Mouse (Mus musculus) forebrain, embryonic 13.5 days (tissue): ENCODE data around the gene 9430038I01Rik. TPM values are rescaled to one million over a fixed set of nuclear protein-coding genes. Genes with fewer than 3 reads are reported as not detected.

Experiments
- ATAC-seq: fragments of 200-750 bp; cut with Nextera tagmentation; 2 replicates; pipeline ENCODE4 v1.8.0; 2017
- H3K27ac ChIP-seq: fragments of 300-500 bp; sonication (generic); 2 replicates; pipeline ENCODE4 v1.5.1; 2015; ENCODE audit warnings: inconsistent platforms, mild to moderate bottlenecking, moderate library complexity
- H3K27me3 ChIP-seq: fragments of 300-500 bp; sonication (generic); 2 replicates; pipeline ENCODE4 v1.6.1; 2015; ENCODE audit warnings: mild to moderate bottlenecking, inconsistent platforms
- H3K36me3 ChIP-seq: fragments of 300-500 bp; sonication (generic); 2 replicates; pipeline ENCODE4 v1.6.1; 2015; ENCODE audit warnings: mild to moderate bottlenecking, inconsistent platforms; ENCODE audit not compliant: poor library complexity, severe bottlenecking
- H3K4me1 ChIP-seq: fragments of 300-500 bp; sonication (generic); 2 replicates; pipeline ENCODE4 v1.6.1; 2015; ENCODE audit warnings: inconsistent platforms
- H3K4me2 ChIP-seq: fragments of 300-500 bp; sonication (generic); 2 replicates; pipeline ENCODE4 v1.6.1; 2015; ENCODE audit warnings: inconsistent platforms, mild to moderate bottlenecking, moderate library complexity
- H3K4me3 ChIP-seq: fragments of 300-500 bp; sonication (generic); 2 replicates; pipeline ENCODE4 v1.5.1; 2015; ENCODE audit warnings: mild to moderate bottlenecking, inconsistent platforms
- H3K9ac ChIP-seq: fragments of 300-500 bp; sonication (generic); 2 replicates; pipeline ENCODE4 v1.6.1; 2015; ENCODE audit warnings: mild to moderate bottlenecking, inconsistent platforms
- H3K9me3 ChIP-seq: fragments of 300-500 bp; sonication (generic); replicated peaks from 2 replicates; pipeline ENCODE4 v1.6.1; 2016; ENCODE audit warnings: inconsistent platforms
- WGBS: fragments of 180-500 bp; shearing (Covaris S2); methylation state at CpG from one replicate; pipeline ENCODE4 v1.1.7; 2015; 5-methylcytosine and 5-hydroxymethylcytosine counted together
- polyA plus RNA-seq: library from polyadenylated mRNA; unstranded; fragments of >200 nt; fragmentation: Nextera tagmentation; extraction: Ambion mirVana; gene quantifications from 2 replicates; pipeline ENCODE4 v1.2.1, GENCODE M21; 2015

The 9430038I01Rik gene
- polyA plus RNA-seq, 1 experiment from 2014 or later, result 12.8 TPM

GRCm38 (mm10) chr7:137414710-137415109, 4.1 kb upstream of the 9430038I01Rik start:
- H3K9me3 ChIP-seq, result no peaks in the 10 kb centered on the region
- H3K4me2 ChIP-seq, result no peak overlapping the region
- WGBS, result 87% methylated on average over 8 of the region's 8 CpGs
- H3K27me3 ChIP-seq, result no peaks in the 10 kb centered on the region
- H3K4me3 ChIP-seq, result no peak overlapping the region
- peaks cover 5% of the 10 kb centered on the region for H3K4me1 ChIP-seq
- no peak for ATAC-seq
- no peaks in the 10 kb centered on the region for H3K36me3 ChIP-seq
- H3K27ac ChIP-seq, result no peak overlapping the region
- no peak overlapping the region for H3K9ac ChIP-seq

DNA sequence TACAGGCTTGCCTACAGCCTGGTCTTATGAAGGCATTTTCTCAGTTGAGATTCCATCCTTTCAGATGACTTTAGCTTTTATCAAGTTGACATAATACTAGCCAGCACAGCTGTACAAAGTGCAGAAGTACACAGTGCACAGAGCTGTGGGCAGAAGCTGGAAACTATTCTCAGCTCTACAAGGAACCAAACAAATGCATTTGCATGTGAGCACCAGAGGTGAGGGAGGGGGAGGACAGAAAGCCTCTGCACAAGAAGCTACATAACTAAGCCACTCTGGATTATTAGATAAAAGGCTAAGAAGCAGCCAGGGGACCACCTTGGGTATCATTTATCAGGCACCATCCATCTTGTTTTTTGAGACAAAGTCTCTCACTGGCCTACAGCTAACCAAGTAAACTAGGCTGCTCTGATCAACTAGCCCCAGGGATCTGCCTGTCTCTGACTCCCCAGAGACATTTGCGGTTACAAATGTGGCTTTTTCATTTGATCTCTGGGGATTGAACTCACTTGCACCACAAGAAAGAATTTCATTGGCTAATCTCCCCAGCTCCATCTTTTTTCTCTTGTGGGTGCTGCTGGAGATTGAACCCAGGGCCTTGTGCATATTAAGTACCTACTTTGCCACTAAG, 3.0 kb downstream of the 9430038I01Rik start:
- Histone ChIP-seq H3K27me3 (no peaks in the 10 kb centered on the region), H3K9ac (no peak overlapping the region), H3K36me3 (no peaks in the 10 kb centered on the region), H3K4me1 (peaks cover 7% of the 10 kb centered on the region), H3K4me3 (no peak overlapping the region), H3K4me2 (no peak overlapping the region), H3K9me3 (no peaks in the 10 kb centered on the region), H3K27ac (no peak overlapping the region)
- WGBS, result 92% methylated on average over 1 of the region's 1 CpGs
- ATAC-seq, result no peak

DNA sequence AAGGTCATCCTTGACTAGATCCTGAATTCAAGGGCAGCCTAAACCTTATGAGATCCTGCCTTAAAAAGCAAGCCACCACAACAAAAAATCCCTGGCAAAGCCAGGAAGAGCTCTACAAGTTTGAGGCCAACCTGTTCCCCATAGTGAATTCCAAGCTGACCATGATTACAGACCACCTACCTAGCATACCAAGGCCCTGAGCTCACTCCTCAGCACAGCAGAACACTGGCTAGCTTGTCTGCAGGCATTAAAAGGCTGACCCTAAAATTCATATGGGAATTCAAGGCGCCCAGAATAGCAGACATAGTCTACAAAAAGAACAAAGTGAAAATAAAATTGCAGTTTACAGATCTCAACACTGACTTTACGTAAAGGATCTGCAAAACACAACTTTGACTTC, 6.4 kb downstream of the 9430038I01Rik start:
- no peaks in the 10 kb centered on the region for H3K4me1 ChIP-seq
- WGBS, result 86% methylated on average over 2 of the region's 2 CpGs
- H3K9me3 ChIP-seq, result no peaks in the 10 kb centered on the region
- H3K4me3 ChIP-seq, result no peak overlapping the region
- no peaks in the 10 kb centered on the region for H3K36me3 ChIP-seq
- H3K27ac ChIP-seq, result no peak overlapping the region
- no peak for ATAC-seq
- H3K4me2 ChIP-seq, result no peak overlapping the region
- no peaks in the 10 kb centered on the region for H3K27me3 ChIP-seq
- no peak overlapping the region for H3K9ac ChIP-seq

DNA sequence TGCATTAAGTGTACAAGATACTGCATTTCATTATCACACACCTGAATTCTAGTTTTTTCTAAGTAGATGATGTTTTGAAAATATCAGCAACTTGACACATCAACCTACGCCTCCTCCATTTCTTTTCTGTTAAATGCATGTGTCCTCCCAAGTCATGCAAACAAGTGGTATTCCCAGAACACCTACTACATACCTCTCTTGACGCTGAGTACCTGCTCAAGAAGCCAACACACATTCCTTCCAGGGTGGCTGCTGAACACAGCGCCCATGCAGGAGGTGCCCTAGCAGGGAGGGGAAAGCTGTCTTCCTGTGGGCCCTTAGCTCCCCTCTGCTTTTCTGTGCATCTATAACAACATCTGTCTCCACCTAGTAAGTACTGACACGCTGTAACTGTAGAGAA, 11.6 kb downstream of the 9430038I01Rik start:
- Histone ChIP-seq H3K4me3 (no peak overlapping the region), H3K9me3 (no peaks in the 10 kb centered on the region), H3K9ac (no peak overlapping the region), H3K36me3 (no peaks in the 10 kb centered on the region), H3K27me3 (no peaks in the 10 kb centered on the region), H3K4me2 (no peak overlapping the region), H3K27ac (no peak overlapping the region), H3K4me1 (no peaks in the 10 kb centered on the region)
- ATAC-seq, result no peak
- 94% methylated on average over 4 of the region's 4 CpGs for WGBS

DNA sequence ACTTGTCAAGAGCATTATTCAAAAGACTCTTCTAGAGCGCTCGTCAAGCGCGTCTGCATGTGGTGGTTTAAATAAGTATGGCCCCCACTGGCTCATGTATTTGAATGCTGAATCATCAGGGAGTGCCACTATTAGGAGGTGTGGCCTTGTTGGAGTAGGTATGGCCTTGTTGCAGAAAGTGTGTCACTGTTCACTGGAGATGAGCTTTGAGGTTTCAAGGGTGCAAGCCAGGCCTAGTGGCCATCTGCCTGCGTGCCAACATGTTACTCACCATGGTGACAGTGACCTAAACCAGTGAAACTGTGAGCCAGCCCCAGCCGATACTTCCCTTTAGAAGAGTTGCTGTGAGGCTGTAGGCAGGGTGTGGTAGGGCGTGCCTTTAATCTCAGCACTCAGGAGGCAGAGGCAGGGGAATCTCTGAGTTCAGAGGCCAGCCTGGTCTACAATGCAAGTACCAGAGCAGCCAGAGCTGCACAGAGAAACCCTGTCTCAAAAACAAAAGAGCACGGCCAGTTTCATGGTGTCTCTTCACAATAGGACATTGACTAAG, 13.1 kb downstream of the 9430038I01Rik start:
- Histone ChIP-seq H3K4me3 (no peak overlapping the region), H3K27me3 (no peaks in the 10 kb centered on the region), H3K4me2 (no peak overlapping the region), H3K9me3 (no peaks in the 10 kb centered on the region), H3K36me3 (no peaks in the 10 kb centered on the region), H3K9ac (no peak overlapping the region), H3K4me1 (no peaks in the 10 kb centered on the region), H3K27ac (no peak overlapping the region)
- 88% methylated on average over 8 of the region's 8 CpGs for WGBS
- no peak for ATAC-seq

- Histone ChIP-seq H3K27me3 (no peaks in the 10 kb centered on the region), H3K4me3 (no peak overlapping the region), H3K36me3 (no peaks in the 10 kb centered on the region), H3K4me1 (no peaks in the 10 kb centered on the region), H3K4me2 (no peak overlapping the region), H3K9me3 (no peaks in the 10 kb centered on the region), H3K27ac (no peak overlapping the region), H3K9ac (no peak overlapping the region)
- no peak for ATAC-seq
- 87% methylated on average over 4 of the region's 4 CpGs for WGBS
These were observed 15.1 kb downstream of the 9430038I01Rik start for GRCm38 (mm10) chr7:137395421-137395820.

GRCm38 (mm10) chr7:137387863-137388262, 22.7 kb downstream of the 9430038I01Rik start:
- H3K36me3 ChIP-seq, result no peaks in the 10 kb centered on the region
- H3K9me3 ChIP-seq, result no peaks in the 10 kb centered on the region
- H3K27ac ChIP-seq, result no peak overlapping the region
- H3K4me1 ChIP-seq, result no peaks in the 10 kb centered on the region
- H3K4me3 ChIP-seq, result no peak overlapping the region
- H3K4me2 ChIP-seq, result no peak overlapping the region
- 89% methylated on average over 5 of the region's 5 CpGs for WGBS
- no peak for ATAC-seq
- H3K27me3 ChIP-seq, result no peaks in the 10 kb centered on the region
- no peak overlapping the region for H3K9ac ChIP-seq

DNA sequence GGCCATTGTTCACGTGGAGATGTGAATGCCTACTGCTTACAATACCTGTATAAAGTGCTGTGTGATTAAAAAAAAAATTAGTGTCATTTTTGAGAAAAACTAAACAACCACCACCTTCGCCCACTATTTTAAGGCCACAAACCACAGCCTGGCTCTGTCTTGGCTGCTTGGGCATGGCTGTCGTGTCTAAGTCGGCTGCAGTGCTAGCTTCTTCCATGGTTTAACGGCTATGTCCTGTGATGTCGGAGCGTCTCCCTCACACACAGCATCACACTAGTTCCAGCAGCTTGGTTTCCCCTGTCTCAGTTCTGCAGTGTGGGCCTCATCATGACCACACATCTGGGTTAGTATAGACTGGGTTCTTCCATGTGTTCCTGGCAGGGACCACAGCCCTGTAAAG, 35.6 kb downstream of the 9430038I01Rik start:
- Histone ChIP-seq H3K9ac (no peak overlapping the region), H3K27me3 (no peaks in the 10 kb centered on the region), H3K4me3 (no peak overlapping the region), H3K4me2 (no peak overlapping the region), H3K4me1 (no peaks in the 10 kb centered on the region), H3K36me3 (no peaks in the 10 kb centered on the region), H3K9me3 (no peaks in the 10 kb centered on the region), H3K27ac (no peak overlapping the region)
- WGBS, result 98% methylated on average over 7 of the region's 7 CpGs
- no peak for ATAC-seq

DNA sequence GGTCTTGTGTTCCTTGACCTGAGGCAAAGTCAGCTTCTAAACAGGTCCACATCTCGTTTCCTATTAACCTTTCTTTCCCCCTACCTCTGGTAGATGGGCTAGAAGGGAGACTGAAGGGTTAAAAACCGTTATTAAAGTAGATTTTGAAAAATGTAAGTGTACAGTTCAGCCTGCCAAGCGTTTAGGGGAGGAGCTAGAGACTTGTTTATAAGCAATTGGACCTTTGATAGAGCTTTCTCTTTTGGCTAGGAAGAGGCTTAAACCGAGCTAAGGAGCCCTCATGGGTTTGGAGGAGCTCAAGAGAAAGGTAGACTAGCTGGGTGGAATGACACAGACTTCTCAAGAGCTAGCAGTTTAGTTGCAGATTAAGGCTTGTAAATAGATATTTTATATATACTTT, 38.8 kb downstream of the 9430038I01Rik start:
- H3K4me2 ChIP-seq, result no peak overlapping the region
- ATAC-seq, result no peak
- H3K27me3 ChIP-seq, result no peaks in the 10 kb centered on the region
- 70% methylated on average over 4 of the region's 4 CpGs for WGBS
- no peaks in the 10 kb centered on the region for H3K9me3 ChIP-seq
- H3K4me1 ChIP-seq, result no peaks in the 10 kb centered on the region
- H3K9ac ChIP-seq, result no peak overlapping the region
- H3K36me3 ChIP-seq, result no peaks in the 10 kb centered on the region
- H3K27ac ChIP-seq, result no peak overlapping the region
- H3K4me3 ChIP-seq, result no peak overlapping the region

DNA sequence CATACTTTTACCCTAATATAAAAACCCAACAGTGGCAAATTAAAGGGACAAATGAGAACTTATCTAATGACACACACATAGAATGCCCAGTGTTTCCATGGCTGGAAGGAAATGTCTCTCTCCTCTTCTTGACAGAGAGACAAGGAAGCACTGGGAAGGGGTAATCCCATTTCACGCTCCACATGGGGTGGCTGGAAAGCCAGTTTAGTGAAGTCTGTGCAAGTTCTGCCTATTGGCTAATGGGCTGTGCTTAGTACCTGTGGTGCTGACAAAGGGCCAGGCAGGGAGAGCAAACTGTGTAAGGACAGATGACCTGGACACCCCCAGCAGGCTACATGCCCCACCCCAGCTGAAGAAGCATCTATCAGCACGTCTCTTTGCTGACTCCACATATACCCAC, 40.4 kb downstream of the 9430038I01Rik start:
- H3K4me3 ChIP-seq, result no peak overlapping the region
- no peaks in the 10 kb centered on the region for H3K36me3 ChIP-seq
- ATAC-seq, result no peak
- H3K27me3 ChIP-seq, result no peaks in the 10 kb centered on the region
- H3K27ac ChIP-seq, result no peak overlapping the region
- H3K4me1 ChIP-seq, result no peaks in the 10 kb centered on the region
- H3K4me2 ChIP-seq, result no peak overlapping the region
- no peaks in the 10 kb centered on the region for H3K9me3 ChIP-seq
- WGBS, result 15% methylated on average over 2 of the region's 2 CpGs
- H3K9ac ChIP-seq, result no peak overlapping the region

GRCm38 (mm10) chr7:137366736-137367135, 43.8 kb downstream of the 9430038I01Rik start:
- WGBS, result 79% methylated on average over 4 of the region's 4 CpGs
- ATAC-seq, result no peak

DNA sequence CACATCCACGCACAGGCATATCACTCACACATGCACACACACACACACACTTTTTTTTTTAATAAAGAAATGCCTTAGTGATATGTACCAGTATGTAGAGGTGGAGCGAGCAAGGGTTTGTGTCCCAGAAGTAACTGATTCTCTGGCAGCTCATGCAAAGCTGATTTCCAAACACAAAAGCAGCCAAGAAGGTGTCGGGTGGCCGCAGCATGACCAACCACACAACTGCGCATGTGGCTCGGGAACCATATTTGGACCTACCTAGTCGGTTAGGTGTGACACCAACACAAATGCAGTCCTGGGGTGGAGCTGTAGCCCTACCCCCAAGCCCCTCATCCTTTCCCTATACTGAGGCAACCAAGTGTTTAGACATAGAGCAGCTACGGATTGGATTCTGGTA, 45.5 kb downstream of the 9430038I01Rik start:
- Histone ChIP-seq H3K27ac (no peak overlapping the region), H3K9ac (no peak overlapping the region), H3K27me3 (no peaks in the 10 kb centered on the region), H3K9me3 (no peaks in the 10 kb centered on the region), H3K4me2 (no peak overlapping the region), H3K36me3 (no peaks in the 10 kb centered on the region), H3K4me1 (no peaks in the 10 kb centered on the region), H3K4me3 (no peak overlapping the region)
- 92% methylated on average over 8 of the region's 8 CpGs for WGBS
- no peak for ATAC-seq

More at GRCm38 (mm10) chr7:137366736-137367135, 43.8 kb downstream of the 9430038I01Rik start:
- H3K9ac ChIP-seq, result no peak overlapping the region
- no peaks in the 10 kb centered on the region for H3K9me3 ChIP-seq
- no peak overlapping the region for H3K27ac ChIP-seq
- no peaks in the 10 kb centered on the region for H3K4me1 ChIP-seq
- no peak overlapping the region for H3K4me3 ChIP-seq
- no peaks in the 10 kb centered on the region for H3K36me3 ChIP-seq
- no peaks in the 10 kb centered on the region for H3K27me3 ChIP-seq
- no peak overlapping the region for H3K4me2 ChIP-seq

DNA sequence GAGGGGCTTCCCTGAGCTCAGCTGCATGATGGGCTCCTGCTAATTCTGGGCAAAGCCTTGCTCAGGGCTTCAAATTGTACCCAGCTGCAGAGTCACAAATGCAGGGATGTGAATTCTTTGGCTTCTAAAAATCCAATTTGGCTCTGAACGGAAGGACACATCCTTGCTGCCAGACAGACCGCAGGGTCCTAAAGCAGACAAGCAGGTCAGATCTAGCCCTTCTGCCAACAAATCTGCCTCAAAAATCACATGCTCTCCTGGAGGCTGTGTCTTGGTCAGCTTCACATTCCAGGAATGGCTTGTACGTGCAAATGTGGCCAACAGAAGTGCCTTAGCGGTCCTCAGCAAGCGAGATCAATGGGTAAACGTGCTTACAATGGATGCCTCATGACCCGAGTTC, 46.0 kb downstream of the 9430038I01Rik start:
- Histone ChIP-seq H3K4me2 (no peak overlapping the region), H3K36me3 (no peaks in the 10 kb centered on the region), H3K9ac (no peak overlapping the region), H3K27ac (no peak overlapping the region), H3K27me3 (no peaks in the 10 kb centered on the region), H3K4me1 (no peaks in the 10 kb centered on the region), H3K9me3 (no peaks in the 10 kb centered on the region), H3K4me3 (no peak overlapping the region)
- ATAC-seq, result no peak
- WGBS, result 77% methylated on average over 7 of the region's 7 CpGs
